In genomic region chr7:126501684-126502022, GRCm38 (mm10) we compare ENCODE assay signal across 8 mouse cellular contexts. TPM values are rescaled to one million over a fixed set of nuclear protein-coding genes. Genes with fewer than 3 reads are reported as not detected.
DNase-seq lines count a peak whose midpoint lies in the region; ATAC-seq and TF ChIP-seq lines count a peak whose summit lies in the region.

No protein-coding gene starts in this region.

- H3K79me2 ChIP-seq in MEL (ENCODE audit: control insufficient read depth, insufficient read depth, low read length, poor library complexity), result peaks cover 42% of the 10 kb centered on the region
- H3K79me2 ChIP-seq in macrophage (ENCODE audit: inconsistent target), result peaks cover 53% of the 10 kb centered on the region

- H3K4me2 ChIP-seq in heart, embryonic 16.5 days (ENCODE audit: low read depth, low read length), result peak overlapping the region; percentile 81
- H3K4me2 ChIP-seq in forebrain, postnatal 0 days (ENCODE audit: low read depth), result peak overlapping the region; percentile 60

- peak overlapping the region; percentile 99 for H3K9ac ChIP-seq in heart, embryonic 16.5 days (ENCODE audit: low read length)
- peak overlapping the region; percentile 82 for H3K9ac ChIP-seq in MEL (ENCODE audit: control insufficient read depth, low read depth, low read length, poor library complexity, severe bottlenecking)
- H3K9ac ChIP-seq in forebrain, postnatal 0 days, result peak overlapping the region; percentile 71

- peak overlapping the region; percentile 84 for H3K4me3 ChIP-seq in heart, embryonic 16.5 days (ENCODE audit: low read length)
- peak overlapping the region; percentile 77 to 94 for H3K4me3 ChIP-seq in MEL (ENCODE audit: control insufficient read depth in 1 of 2, insufficient read depth in 1 of 2, low read depth in 2 of 2, low read length in 2 of 2)
- H3K4me3 ChIP-seq in forebrain, postnatal 0 days (ENCODE audit: low read depth, low read length), result peak overlapping the region; percentile 96
- H3K4me3 ChIP-seq in macrophage (ENCODE audit: inconsistent target), result peak overlapping the region; percentile 87

- H3K27me3 ChIP-seq in heart, embryonic 16.5 days (ENCODE audit: control insufficient read depth, insufficient read depth, low read length), result no peaks in the 10 kb centered on the region
- no peaks in the 10 kb centered on the region for H3K27me3 ChIP-seq in MEL (ENCODE audit: control insufficient read depth in 1 of 2, insufficient read depth in 2 of 2, low read length in 2 of 2)
- H3K27me3 ChIP-seq in forebrain, postnatal 0 days (ENCODE audit: insufficient read depth, low read length), result no peaks in the 10 kb centered on the region

- no peak for DNase-seq in heart, postnatal 10 days
- no peak for DNase-seq in MEL (ENCODE audit: low read depth, low spot score)
- DNase-seq in forebrain, postnatal 0 days, result no peak
- DNase-seq in urinary bladder, postnatal 14 days (ENCODE audit: low spot score), result no peak
- no peak for DNase-seq in retina, embryonic 14.5 days (ENCODE audit: low spot score)
- DNase-seq in thymus, postnatal 14 days, result no peak

- peak in 1 of 2 experiments; percentile 45; a peak in 2 of 4 replicates for TF ChIP-seq EP300 in MEL (IDR thresholded peaks at IDR 0.05; ENCODE audit: low read depth in 1 of 2, low read length in 2 of 2)

- peaks cover 10% of the 10 kb centered on the region for H3K4me1 ChIP-seq in heart, embryonic 16.5 days (ENCODE audit: control insufficient read depth, insufficient read depth, low read length)
- H3K4me1 ChIP-seq in MEL (ENCODE audit: control insufficient read depth in 1 of 2, insufficient read depth in 2 of 2, low read length in 2 of 2), result peaks cover 4 to 12% of the 10 kb centered on the region in 2 experiments; a peak in 3 of 4 replicates
- H3K4me1 ChIP-seq in forebrain, postnatal 0 days (ENCODE audit: insufficient read depth), result peaks cover 5% of the 10 kb centered on the region; the same call in 1 of the 2 replicates

- TF ChIP-seq POLR2A in MEL (IDR thresholded peaks at IDR 0.05; ENCODE audit: control insufficient read depth in 1 of 2, insufficient read depth in 1 of 2, low read depth in 1 of 2, low read length in 2 of 2, poor library complexity in 1 of 2), result no peak; a peak in 1 of 4 replicates

- intact Hi-C loops in heart, postnatal 10 days (cut with DNase I), result no loop called here

- no peak for ATAC-seq in heart, embryonic 16.5 days (replicated peaks; ENCODE audit: extremely low read depth, insufficient read depth, low FRiP score)
- ATAC-seq in forebrain, postnatal 0 days, result no peak

- no peak for TF ChIP-seq CTCF in MEL (IDR thresholded peaks at IDR 0.05 in 2 of 3, conservative IDR thresholded peaks at IDR 0.05 in 1 of 3; ENCODE audit: control insufficient read depth in 1 of 3, insufficient read depth in 1 of 3, low read depth in 2 of 3, low read length in 3 of 3, poor library complexity in 1 of 3, severe bottlenecking in 1 of 3)
- no peak for TF ChIP-seq CTCF in forebrain, postnatal 0 days (IDR thresholded peaks at IDR 0.05; ENCODE audit: low read depth)

- TF ChIP-seq RAD21 in MEL (IDR thresholded peaks at IDR 0.05; ENCODE audit: low read depth, low read length), result no peak

- WGBS in heart, embryonic 16.5 days, result 4% methylated on average over 9 of the region's 9 CpGs
- 3% methylated on average over 9 of the region's 9 CpGs for WGBS in forebrain, postnatal 0 days
- 3% methylated on average over 9 of the region's 9 CpGs for WGBS in macrophage (ENCODE audit: missing documents)

- peak overlapping the region; percentile 99 for H3K27ac ChIP-seq in heart, embryonic 16.5 days (ENCODE audit: low read length)
- H3K27ac ChIP-seq in MEL (ENCODE audit: control insufficient read depth, low read depth, low read length) (peak overlapping the region; percentile 94), macrophage (peak overlapping the region; percentile 80)
- peak overlapping the region; percentile 96 for H3K27ac ChIP-seq in forebrain, postnatal 0 days (ENCODE audit: low read depth, low read length)

- H3K36me3 ChIP-seq in heart, embryonic 16.5 days (ENCODE audit: control insufficient read depth, insufficient read depth), result peaks cover 44% of the 10 kb centered on the region
- H3K36me3 ChIP-seq in MEL (ENCODE audit: control insufficient read depth in 1 of 2, insufficient read depth in 2 of 2, low read length in 2 of 2) (peaks cover 35 to 37% of the 10 kb centered on the region in 2 experiments), macrophage (ENCODE audit: inconsistent target) (peaks cover 42% of the 10 kb centered on the region)
- peaks cover 45% of the 10 kb centered on the region for H3K36me3 ChIP-seq in forebrain, postnatal 0 days (ENCODE audit: insufficient read depth)

- H3K9me3 ChIP-seq in heart, embryonic 16.5 days (replicated peaks; ENCODE audit: control insufficient read depth, low read length), result no peaks in the 10 kb centered on the region
- H3K9me3 ChIP-seq in MEL (replicated peaks; ENCODE audit: insufficient read depth, low read length), result no peaks in the 10 kb centered on the region
- H3K9me3 ChIP-seq in forebrain, postnatal 0 days (ENCODE audit: low read length), result no peaks in the 10 kb centered on the region

TF ChIP-seq in MEL, 35 proteins besides CTCF, POLR2A, EP300 and RAD21 (continues in another document):
- TF ChIP-seq MAFK (IDR thresholded peaks at IDR 0.05; ENCODE audit: borderline replicate concordance, low read depth, low read length), result 0 out of 2 replicates have a peak, but pooled peaks have one; percentile 14
- 0 out of 2 replicates have a peak, but pooled peaks have one; percentile 44 for TF ChIP-seq TCF12 (IDR thresholded peaks at IDR 0.05; ENCODE audit: low read depth, low read length)
- TF ChIP-seq SIN3A (IDR thresholded peaks at IDR 0.05; ENCODE audit: low read length), result peak; percentile 67
- no peak; the same call in 1 of the 2 replicates for TF ChIP-seq POLR2AphosphoS2 (IDR thresholded peaks at IDR 0.05; ENCODE audit: low read length)
- 0 out of 2 replicates have a peak, but pooled peaks have one; percentile 17 for TF ChIP-seq MYC (IDR thresholded peaks at IDR 0.05; ENCODE audit: low read depth, low read length)
- peak; percentile 58 for TF ChIP-seq NELFE (IDR thresholded peaks at IDR 0.05; ENCODE audit: low read depth, low read length)

RNA-seq across cellular contexts. Expression of gene Atxn2l, which starts 1.6 kb away (rescaled TPM):
- 29.7 and 30.6 TPM in 2 replicates for polyA plus RNA-seq in heart, embryonic 16.5 days (2015; fragmentation: Nextera tagmentation; extraction: Ambion mirVana)
- 10 to 100 TPM; 54.2 to 54.5 TPM for total RNA-seq in heart, postnatal 10 days (2021)
- total RNA-seq in MEL (2012; rRNA removed), result 40.8 and 52.1 TPM in 2 replicates
- 100 to 1,000 TPM; 218 to 821 TPM for polyA plus RNA-seq in MEL (2012; ENCODE audit: insufficient read depth in 1 of 2, insufficient read length in 2 of 2, low read depth in 1 of 2, low replicate concordance in 2 of 2, missing spikeins in 1 of 2)
- total RNA-seq in forebrain, postnatal 0 days (2014; rRNA removed), result 60.5 and 89.0 TPM in 2 replicates
- 39.5 and 56.8 TPM in 2 replicates for polyA plus RNA-seq in forebrain, postnatal 0 days (2015; fragmentation: Nextera tagmentation; extraction: Ambion mirVana)
- total RNA-seq in macrophage (2018; cell fraction: chromatin; rRNA removed), result 100 to 1,000 TPM; 171 to 516 (median 386) TPM
- 100 to 1,000 TPM in 6 of 26 experiments, 10 to 100 TPM in 20; 74.5 to 107 (median 92.7) TPM for total RNA-seq in macrophage (2018; cell fraction: cytosol; rRNA removed)
- 100 to 1,000 TPM; 149 to 349 (median 227) TPM for total RNA-seq in macrophage (2018; cell fraction: nucleus; rRNA removed)
- polyA plus RNA-seq in macrophage (2018), result 60.6 to 79.7 TPM (median 71.8 TPM) in 3 replicates

RNA-seq across cellular contexts. Expression of gene Tufm, which starts 14.5 kb away (rescaled TPM):
- 224 and 229 TPM in 2 replicates for polyA plus RNA-seq in heart, embryonic 16.5 days (2015; fragmentation: Nextera tagmentation; extraction: Ambion mirVana)
- total RNA-seq in heart, postnatal 10 days (2021), result 100 to 1,000 TPM; 245 to 251 TPM
- 224 and 244 TPM in 2 replicates for total RNA-seq in MEL (2012; rRNA removed)
- polyA plus RNA-seq in MEL (2012; ENCODE audit: insufficient read depth in 1 of 2, insufficient read length in 2 of 2, low read depth in 1 of 2, low replicate concordance in 2 of 2, missing spikeins in 1 of 2) (100 to 1,000 TPM in 1 of 2 experiments, not detected in 1; 397 TPM), macrophage (2018) (41.8 to 72.5 TPM (median 42.9 TPM) in 3 replicates)
- total RNA-seq in forebrain, postnatal 0 days (2014; rRNA removed), result 75.9 and 76.5 TPM in 2 replicates
- polyA plus RNA-seq in forebrain, postnatal 0 days (2015; fragmentation: Nextera tagmentation; extraction: Ambion mirVana), result 97.6 and 102 TPM in 2 replicates
- total RNA-seq in macrophage (2018; cell fraction: chromatin; rRNA removed), result 10 to 100 TPM in 23 of 26 experiments, 1 to 10 TPM in 3; 8.5 to 57.2 (median 22.6) TPM
- total RNA-seq in macrophage (2018; cell fraction: cytosol; rRNA removed), result 10 to 100 TPM; 34.1 to 49.7 (median 44.5) TPM
- total RNA-seq in macrophage (2018; cell fraction: nucleus; rRNA removed), result 10 to 100 TPM; 13.1 to 43.9 (median 26.5) TPM

RNA-seq across cellular contexts. Expression of gene Sh2b1, which starts 26.4 kb away (rescaled TPM):
- 44.3 and 46.0 TPM in 2 replicates for polyA plus RNA-seq in heart, embryonic 16.5 days (2015; fragmentation: Nextera tagmentation; extraction: Ambion mirVana)
- 10 to 100 TPM; 46.1 to 46.7 TPM for total RNA-seq in heart, postnatal 10 days (2021)
- total RNA-seq in MEL (2012; rRNA removed), result 11.8 and 13.1 TPM in 2 replicates
- polyA plus RNA-seq in MEL (2012; ENCODE audit: insufficient read depth in 1 of 2, insufficient read length in 2 of 2, low read depth in 1 of 2, low replicate concordance in 2 of 2, missing spikeins in 1 of 2) (10 to 100 TPM in 1 of 2 experiments, not detected in 1; 48.9 TPM), macrophage (2018) (10.4 to 17.2 TPM (median 11.7 TPM) in 3 replicates)
- total RNA-seq in forebrain, postnatal 0 days (2014; rRNA removed), result 31.0 and 35.4 TPM in 2 replicates
- polyA plus RNA-seq in forebrain, postnatal 0 days (2015; fragmentation: Nextera tagmentation; extraction: Ambion mirVana), result 66.0 and 70.4 TPM in 2 replicates
- 10 to 100 TPM; 11.9 to 63.3 (median 41.1) TPM for total RNA-seq in macrophage (2018; cell fraction: chromatin; rRNA removed)
- 10 to 100 TPM in 22 of 26 experiments, 1 to 10 TPM in 4; 6.0 to 20.4 (median 15.8) TPM for total RNA-seq in macrophage (2018; cell fraction: cytosol; rRNA removed)
- 10 to 100 TPM; 13.7 to 52.3 (median 28.3) TPM for total RNA-seq in macrophage (2018; cell fraction: nucleus; rRNA removed)

RNA-seq across cellular contexts. Expression of gene Atp2a1, which starts 38.7 kb away (rescaled TPM):
- 1.4 and 6.4 TPM in 2 replicates for polyA plus RNA-seq in heart, embryonic 16.5 days (2015; fragmentation: Nextera tagmentation; extraction: Ambion mirVana)
- total RNA-seq in heart, postnatal 10 days (2021), result under 1 TPM; 0.77 to 0.82 TPM
- 0.04 and 0.20 TPM in 2 replicates for total RNA-seq in MEL (2012; rRNA removed)
- polyA plus RNA-seq in MEL (2012; ENCODE audit: insufficient read depth in 1 of 2, insufficient read length in 2 of 2, low read depth in 1 of 2, low replicate concordance in 2 of 2, missing spikeins in 1 of 2) (under 1 TPM in 1 of 2 experiments, not detected in 1; 0.47 TPM), macrophage (2018) (0.06 TPM in 1 of 3 replicates, not detected in the others)
- total RNA-seq in forebrain, postnatal 0 days (2014; rRNA removed), result 0.24 and 0.54 TPM in 2 replicates
- polyA plus RNA-seq in forebrain, postnatal 0 days (2015; fragmentation: Nextera tagmentation; extraction: Ambion mirVana), result 0.10 and 0.45 TPM in 2 replicates
- total RNA-seq in macrophage (2018; cell fraction: chromatin; rRNA removed), result under 1 TPM in 6 of 26 experiments, not detected in 20; 0.20 to 0.45 (median 0.32) TPM
- under 1 TPM in 9 of 26 experiments, not detected in 17; under 0.01 to 0.19 (median 0.06) TPM for total RNA-seq in macrophage (2018; cell fraction: cytosol; rRNA removed)
- total RNA-seq in macrophage (2018; cell fraction: nucleus; rRNA removed), result 1 to 10 TPM in 1 of 26 experiments, under 1 TPM in 2, not detected in 23; 0.24 to 5.2 (median 0.40) TPM
